Mouse (Mus musculus): ENCODE results near the gene Recql5.

Gene Recql5

GRCm38 (mm10) chr11:115898886-115899285 lies 34.4 kb downstream of the Recql5 start:
- CTCF ChIA-PET: interaction anchor here (0.6 to 4.6 kb wide), 69 partner anchors 8 to 1016 kb away, joined by 3 to 55 read pairs (median 4); partner anchors contain the start of genes Smim6 (in 4 of the 4), Recql5 (in 2 of the 4), Sap30bp (in 2 of the 4) and Caskin2 (in 1 of the 4)
- POLR2A ChIA-PET: interaction anchor here in 3 of 4 experiments (0.6 to 3.1 kb wide), 19 partner anchors 10 to 125 kb away, joined by 3 to 37 read pairs (median 5); partner anchors contain the start of genes Galk1 (in 2 of the 3), Recql5 (in 2 of the 3), Sap30bp (in 2 of the 3) and Itgb4 (in 1 of the 3)

DNA sequence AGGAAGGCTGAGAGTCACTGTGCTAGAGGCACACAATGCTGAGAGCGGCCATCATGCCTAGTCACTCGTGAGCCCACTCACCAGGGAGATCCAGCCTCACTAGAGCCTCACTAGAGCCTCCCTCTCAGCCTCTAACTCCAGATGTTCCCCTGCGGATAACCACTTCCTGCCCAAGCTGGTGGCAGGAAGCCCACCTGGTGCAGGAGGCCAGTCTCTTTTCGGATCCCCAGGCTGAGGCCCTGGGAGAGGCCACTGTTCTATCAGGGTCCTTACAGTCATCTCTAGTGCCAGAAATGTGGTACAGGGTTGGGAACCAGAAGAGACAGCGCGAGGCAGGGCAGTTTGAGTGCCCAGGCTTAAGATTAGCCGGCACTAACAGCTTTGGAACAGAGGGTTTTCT lies 34.8 kb downstream of the Recql5 start:
- POLR2A ChIA-PET: interaction anchor here in 3 of 4 experiments (0.6 to 3.1 kb wide), 14 partner anchors 10 to 126 kb away, joined by 3 to 37 read pairs (median 5); partner anchors contain the start of genes Galk1 (in 2 of the 3), Itgb4 (in 1 of the 3), Recql5 (in 1 of the 3) and Sap30bp (in 1 of the 3)
- CTCF ChIA-PET: interaction anchor here (0.6 to 4.6 kb wide), 56 partner anchors 10 to 1015 kb away, joined by 3 to 55 read pairs (median 4); partner anchors contain the start of genes Smim6 (in 4 of the 4), Recql5 (in 2 of the 4), Sap30bp (in 2 of the 4) and Caskin2 (in 1 of the 4)

DNA sequence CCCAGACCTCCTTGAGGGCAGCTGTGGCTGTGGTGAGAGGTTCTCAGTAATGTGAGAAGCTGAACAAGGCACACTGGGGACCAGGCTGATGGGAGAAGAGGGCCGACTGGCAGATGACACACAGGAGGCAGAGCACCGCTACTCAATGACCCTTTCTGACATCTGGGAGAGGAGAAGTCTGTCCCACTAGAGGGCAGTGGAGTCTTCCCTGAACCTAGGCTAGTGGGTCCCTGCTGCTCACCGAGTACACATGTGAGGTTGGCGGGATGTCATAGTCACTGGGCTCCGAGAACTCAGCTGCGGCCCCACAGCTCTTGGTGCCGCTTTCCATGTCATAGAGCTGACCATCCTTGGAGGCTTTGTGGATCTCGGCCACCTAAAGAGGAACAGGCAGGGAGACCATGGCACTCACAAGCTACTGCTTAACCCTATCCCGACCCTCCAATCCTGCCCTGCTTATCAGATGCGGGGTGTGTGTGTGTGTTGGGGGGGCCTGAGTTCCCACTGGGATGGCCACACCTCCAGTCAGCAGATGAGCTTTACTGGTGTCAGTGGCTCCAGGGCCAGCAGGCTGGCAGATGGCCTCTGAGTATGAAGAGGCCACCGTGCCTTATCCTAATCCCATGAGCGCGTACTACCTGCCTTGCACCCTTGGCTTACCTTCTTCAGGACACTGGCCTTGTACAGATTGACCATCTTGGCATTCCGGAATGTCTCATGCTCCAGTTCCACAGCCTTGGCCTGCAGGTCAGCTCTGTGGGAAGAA lies 38.3 kb downstream of the Recql5 start:
- ChIA-PET CTCF (interaction anchor here (0.5 to 2.2 kb wide), 25 partner anchors 8 to 358 kb away, joined by 3 to 8 read pairs (median 3); partner anchors contain the start of genes Galk1 (in 2 of the 4), Mif4gd (in 1 of the 4), Recql5 (in 1 of the 4) and Sap30bp (in 1 of the 4)), POLR2A (interaction anchor here in 3 of 4 experiments (0.6 to 1.8 kb wide), 13 partner anchors 8 to 280 kb away, joined by 3 to 11 read pairs (median 3); partner anchors contain the start of genes Recql5 (in 1 of the 3), Sap30bp (in 1 of the 3) and Smim6 (in 1 of the 3))

DNA sequence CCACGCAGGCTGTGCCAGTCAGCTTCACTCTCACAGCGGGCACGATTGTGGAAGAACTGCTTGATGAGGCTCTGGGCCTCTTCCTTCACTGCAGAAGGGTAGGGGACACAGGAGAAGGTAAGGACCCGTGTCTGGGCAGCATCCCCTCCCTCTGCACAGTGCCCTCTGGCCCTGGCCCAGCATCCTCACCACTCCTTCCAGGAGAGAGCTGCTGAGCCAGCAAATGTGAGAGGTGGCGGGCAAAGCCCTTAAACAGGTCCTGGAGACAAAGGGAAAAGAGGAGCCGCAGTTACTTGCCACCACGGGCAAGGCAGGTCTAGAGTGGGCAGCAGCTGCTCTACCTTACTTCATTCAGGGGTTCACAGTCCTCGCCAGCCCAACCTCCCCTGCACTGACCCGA lies 40.2 kb downstream of the Recql5 start:
- ChIA-PET POLR2A (interaction anchor here in 1 of 4 experiments (0.8 to 2.5 kb wide), 5 partner anchors 8 to 132 kb away, joined by 3 to 9 read pairs (median 3); no protein-coding TSS in a partner anchor), CTCF (interaction anchor here in 2 of 4 experiments (1.2 to 1.3 kb wide), 2 partner anchors 9 to 33 kb away, joined by 4 read pairs; no protein-coding TSS in a partner anchor)

DNA sequence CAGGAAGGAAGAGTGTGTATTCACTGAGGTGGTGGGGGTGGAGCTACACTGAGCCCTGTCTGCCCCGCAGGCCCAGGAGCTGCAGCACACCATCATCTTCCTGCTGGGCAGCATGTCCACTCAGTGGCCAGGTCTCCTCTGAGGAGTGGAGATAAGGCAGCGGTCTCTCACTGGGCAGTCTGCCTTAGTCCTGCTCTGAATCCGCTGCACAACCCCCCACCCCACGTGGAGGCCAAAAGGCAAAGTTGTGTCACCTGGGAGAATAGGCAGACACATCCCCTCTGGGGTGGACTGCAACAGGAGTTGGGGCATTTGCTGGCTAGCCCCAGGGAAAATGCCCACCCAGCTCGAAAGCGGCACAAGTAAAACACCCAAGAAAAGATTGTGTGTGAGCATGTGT lies 41.1 kb downstream of the Recql5 start:
- ChIA-PET CTCF (interaction anchor here in 2 of 4 experiments (1.0 to 1.7 kb wide), 8 partner anchors 8 to 126 kb away, joined by 3 to 9 read pairs (median 4); partner anchors contain the start of gene Smim5 (in 1 of the 2)), POLR2A (interaction anchor here in 3 of 4 experiments (0.8 to 2.5 kb wide), 10 partner anchors 8 to 254 kb away, joined by 3 to 10 read pairs (median 4); partner anchors contain the start of gene Smim5 (in 1 of the 3))

DNA sequence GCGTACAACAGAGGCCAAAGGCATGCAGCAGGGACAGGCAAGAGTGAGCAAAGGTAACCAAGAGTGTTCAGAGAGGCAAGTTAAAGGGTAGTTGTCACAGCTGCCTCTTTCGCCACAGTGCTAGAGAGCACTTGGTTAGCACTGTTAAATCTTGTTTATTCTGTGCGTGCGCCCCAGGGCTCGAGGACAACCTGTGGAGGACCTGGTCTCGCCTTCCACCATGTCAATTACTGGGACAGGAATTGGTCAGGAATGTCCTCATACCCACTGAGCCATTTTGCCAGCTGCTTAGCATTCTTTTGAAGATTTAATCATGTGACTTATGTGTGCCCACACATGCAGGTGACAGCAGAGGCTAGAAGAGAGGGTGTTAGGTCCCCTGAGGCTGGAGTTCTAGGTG lies 44.1 kb downstream of the Recql5 start:
- CTCF ChIA-PET: interaction anchor here in 3 of 4 experiments (0.6 to 7.4 kb wide), 6 partner anchors 8 to 47 kb away, joined by 3 to 55 read pairs (median 6); partner anchors contain the start of gene Smim5 (in 1 of the 3)
- POLR2A ChIA-PET: interaction anchor here in 2 of 4 experiments (1.0 to 2.1 kb wide), 5 partner anchors 10 to 56 kb away, joined by 3 to 8 read pairs (median 5); partner anchors contain the start of gene Smim5 (in 2 of the 2)

DNA sequence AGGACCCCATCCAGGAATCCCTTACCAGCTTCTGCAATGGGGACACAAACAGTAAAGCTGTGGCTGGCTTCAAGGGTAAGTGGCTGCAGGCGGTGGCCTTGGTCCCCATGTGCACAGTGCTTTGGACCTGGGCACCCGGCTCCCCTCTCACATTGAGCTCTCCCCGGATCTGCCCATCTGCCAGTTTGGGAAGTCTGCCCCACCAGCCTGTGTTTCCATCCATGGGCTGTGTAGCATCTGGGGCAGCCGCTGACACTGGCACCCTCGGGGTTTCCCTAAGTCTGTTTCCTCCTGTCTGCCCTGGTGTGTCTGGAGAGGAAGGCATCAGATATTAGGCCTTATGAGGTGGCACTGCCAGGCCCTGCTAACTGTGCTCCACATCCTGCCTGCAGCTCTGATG lies 45.3 kb downstream of the Recql5 start:
- ChIA-PET CTCF (interaction anchor here in 3 of 4 experiments (0.6 to 7.4 kb wide), 6 partner anchors 10 to 166 kb away, joined by 3 to 55 read pairs (median 8); partner anchors contain the start of gene Smim5 (in 2 of the 3)), POLR2A (interaction anchor here in 3 of 4 experiments (0.5 to 3.5 kb wide), 12 partner anchors 8 to 383 kb away, joined by 3 to 14 read pairs (median 4); partner anchors contain the start of gene Smim5 (in 2 of the 3))

DNA sequence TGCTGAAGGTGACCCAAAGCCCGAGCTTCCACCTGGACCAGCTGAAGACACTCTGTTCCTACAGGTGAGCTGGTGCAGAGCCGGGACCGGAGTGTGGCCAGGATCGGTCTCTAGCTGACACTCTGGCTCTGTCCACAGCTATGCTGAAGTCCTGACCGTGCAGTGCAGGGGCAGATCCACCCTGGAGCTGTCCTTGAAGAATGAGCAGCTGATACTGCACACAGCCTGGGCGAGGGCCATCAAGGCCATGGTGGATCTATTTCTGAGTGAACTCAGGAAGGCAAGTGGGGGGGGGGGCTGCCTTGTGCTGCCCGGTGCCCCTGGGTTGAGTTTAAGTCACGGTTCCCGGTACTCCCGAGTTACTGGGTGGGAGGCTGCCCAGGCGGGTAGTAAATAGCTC lies 46.8 kb downstream of the Recql5 start:
- POLR2A ChIA-PET: interaction anchor here (0.5 to 3.5 kb wide), 20 partner anchors 9 to 1748 kb away, joined by 3 to 14 read pairs (median 4); partner anchors contain the start of gene Smim5 (in 1 of the 4)
- CTCF ChIA-PET: interaction anchor here (0.6 to 7.4 kb wide), 13 partner anchors 8 to 764 kb away, joined by 3 to 55 read pairs (median 4); partner anchors contain the start of gene Smim5 (in 3 of the 4)

GRCm38 (mm10) chr11:115885281-115885680 lies 48.0 kb downstream of the Recql5 start:
- ChIA-PET CTCF (interaction anchor here (0.9 to 7.4 kb wide), 11 partner anchors 8 to 162 kb away, joined by 3 to 55 read pairs (median 3); partner anchors contain the start of gene Smim5 (in 2 of the 4)), POLR2A (interaction anchor here in 3 of 4 experiments (0.6 to 4.3 kb wide), 23 partner anchors 8 to 139 kb away, joined by 3 to 23 read pairs (median 4); partner anchors contain the start of genes Smim5 (in 2 of the 3), Recql5 (in 1 of the 3) and Sap30bp (in 1 of the 3))

DNA sequence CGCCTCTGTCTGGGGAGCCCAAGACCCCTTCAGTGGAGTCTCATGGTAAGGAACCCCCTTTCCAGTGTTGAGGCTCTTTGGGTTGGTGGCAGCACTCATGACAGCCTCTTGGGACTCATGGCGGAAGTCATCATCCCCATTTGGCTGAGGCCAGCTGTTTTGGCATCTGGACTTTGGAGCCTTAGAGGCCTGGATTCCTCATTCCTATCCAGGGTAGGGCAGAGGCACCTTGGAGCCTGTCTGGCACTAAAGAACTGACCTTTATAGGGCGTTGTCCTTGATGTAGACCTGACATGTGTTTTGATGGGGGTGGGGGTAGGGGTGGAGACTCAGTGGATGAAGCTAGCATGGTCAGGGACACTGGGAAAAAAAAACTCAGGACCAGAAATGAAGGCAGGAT lies 48.9 kb downstream of the Recql5 start:
- POLR2A ChIA-PET: interaction anchor here in 3 of 4 experiments (0.6 to 4.3 kb wide), 40 partner anchors 9 to 607 kb away, joined by 3 to 23 read pairs (median 4); partner anchors contain the start of genes Galk1 (in 2 of the 3), Smim5 (in 2 of the 3), Armc7 (in 1 of the 3) and Fdxr (in 1 of the 3)
- CTCF ChIA-PET: interaction anchor here (0.6 to 7.4 kb wide), 19 partner anchors 10 to 304 kb away, joined by 3 to 55 read pairs (median 3); partner anchors contain the start of genes Myo15b (in 1 of the 4), Slc25a19 (in 1 of the 4) and Smim5 (in 1 of the 4)

GRCm38 (mm10) chr11:115883251-115883650 lies 50.0 kb downstream of the Recql5 start:
- ChIA-PET POLR2A (interaction anchor here in 2 of 4 experiments (0.6 to 4.3 kb wide), 26 partner anchors 9 to 408 kb away, joined by 3 to 23 read pairs (median 4); partner anchors contain the start of genes Galk1 (in 2 of the 2), Smim5 (in 2 of the 2), Armc7 (in 1 of the 2) and Jpt1 (in 1 of the 2)), CTCF (interaction anchor here (0.6 to 7.4 kb wide), 18 partner anchors 9 to 364 kb away, joined by 3 to 55 read pairs (median 4); partner anchors contain the start of genes Myo15b (in 1 of the 4) and Smim5 (in 1 of the 4))

- POLR2A ChIA-PET: interaction anchor here in 2 of 4 experiments (0.9 to 2.7 kb wide), 10 partner anchors 11 to 268 kb away, joined by 3 to 9 read pairs (median 3); partner anchors contain the start of gene Mif4gd (in 1 of the 2)
- CTCF ChIA-PET: interaction anchor here (0.5 to 5.2 kb wide), 48 partner anchors 8 to 1006 kb away, joined by 3 to 22 read pairs (median 4); partner anchors contain the start of genes Smim5 (in 2 of the 4), Caskin2 (in 1 of the 4), Galk1 (in 1 of the 4) and Grb2 (in 1 of the 4)
These were observed 52.3 kb downstream of the Recql5 start for GRCm38 (mm10) chr11:115881002-115881401.

DNA sequence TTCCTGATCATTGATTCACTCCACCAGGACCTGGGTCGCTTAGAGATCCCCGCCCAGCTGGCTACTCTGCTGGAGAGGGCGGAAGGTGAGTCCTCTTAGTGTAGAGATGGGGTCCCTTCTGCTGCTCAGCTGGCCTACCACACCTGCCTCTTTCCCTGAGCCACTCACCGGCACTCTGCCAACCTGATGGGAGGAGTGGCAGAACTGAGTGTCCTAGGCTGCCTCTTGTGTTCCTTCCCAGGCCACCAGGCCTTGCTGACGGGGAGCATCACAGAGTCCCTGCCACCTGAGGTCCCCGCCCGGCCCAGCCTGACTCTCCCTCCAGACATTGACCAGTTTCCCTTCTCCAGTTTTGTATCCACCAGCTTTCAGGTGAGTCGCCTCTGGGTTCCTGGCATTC lies 55.2 kb downstream of the Recql5 start:
- ChIA-PET POLR2A (no interaction called here), CTCF (interaction anchor here in 2 of 4 experiments (0.8 to 3.0 kb wide), 3 partner anchors 15 to 156 kb away, joined by 3 to 10 read pairs (median 3); no protein-coding TSS in a partner anchor)

DNA sequence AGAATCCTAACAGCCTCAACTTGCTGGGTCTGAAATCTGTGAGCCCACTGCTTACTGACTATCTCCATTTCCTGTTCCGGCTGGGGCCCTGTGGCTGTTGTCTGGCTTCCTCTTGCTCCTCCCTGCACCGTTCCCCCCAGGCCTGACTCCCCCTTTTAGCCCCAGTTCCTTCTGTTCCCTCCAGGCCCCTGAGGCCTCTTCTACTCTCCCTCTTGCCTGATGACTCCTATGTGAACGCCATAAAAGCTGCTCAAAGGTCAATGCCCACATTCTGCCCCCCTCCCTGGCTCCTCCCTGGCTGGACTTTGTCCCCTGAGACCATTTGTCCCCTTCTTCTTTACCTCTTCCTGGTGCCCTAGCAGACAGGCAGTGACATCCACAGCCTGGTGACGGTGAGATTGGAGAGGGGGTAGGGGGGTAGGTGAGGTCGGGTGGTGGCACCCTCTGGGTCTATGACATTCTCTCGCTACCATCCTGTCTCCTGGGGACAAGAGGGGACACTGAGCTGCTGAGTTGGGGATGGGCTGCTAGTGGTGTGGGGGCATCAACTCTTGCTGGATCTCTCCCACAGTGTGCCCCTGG lies 56.0 kb downstream of the Recql5 start:
- POLR2A ChIA-PET: interaction anchor here in 2 of 4 experiments (0.5 to 2.3 kb wide), 4 partner anchors 8 to 155 kb away, joined by 3 to 9 read pairs (median 4); partner anchors contain the start of gene Myo15b (in 1 of the 2)
- CTCF ChIA-PET: interaction anchor here (0.6 to 3.0 kb wide), 13 partner anchors 8 to 155 kb away, joined by 3 to 10 read pairs (median 4); partner anchors contain the start of gene Myo15b (in 1 of the 4)

DNA sequence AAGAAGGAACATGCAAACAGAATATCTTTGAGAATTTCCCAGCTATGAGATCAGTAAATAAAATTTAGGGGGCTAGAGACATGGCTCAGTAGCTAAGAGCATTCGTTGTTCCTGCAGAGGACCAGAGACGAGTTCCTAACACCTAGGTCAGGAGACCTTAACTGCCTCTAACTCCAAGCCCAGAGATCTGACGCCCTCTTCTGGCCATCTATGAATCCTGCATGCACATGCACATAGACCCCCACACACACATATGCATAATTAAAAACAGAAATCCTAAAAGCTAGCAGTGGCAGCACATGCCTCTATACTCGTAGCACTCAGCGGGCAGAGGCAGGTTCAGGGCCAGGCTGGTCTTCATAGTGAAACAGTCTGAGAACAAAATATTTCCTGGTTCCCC lies 56.8 kb downstream of the Recql5 start:
- ChIA-PET CTCF (interaction anchor here (0.5 to 3.0 kb wide), 13 partner anchors 9 to 968 kb away, joined by 3 to 10 read pairs (median 4); partner anchors contain the start of gene Myo15b (in 1 of the 4)), POLR2A (interaction anchor here in 3 of 4 experiments (0.5 to 2.3 kb wide), 5 partner anchors 9 to 154 kb away, joined by 3 to 9 read pairs (median 4); partner anchors contain the start of gene Myo15b (in 1 of the 3))

DNA sequence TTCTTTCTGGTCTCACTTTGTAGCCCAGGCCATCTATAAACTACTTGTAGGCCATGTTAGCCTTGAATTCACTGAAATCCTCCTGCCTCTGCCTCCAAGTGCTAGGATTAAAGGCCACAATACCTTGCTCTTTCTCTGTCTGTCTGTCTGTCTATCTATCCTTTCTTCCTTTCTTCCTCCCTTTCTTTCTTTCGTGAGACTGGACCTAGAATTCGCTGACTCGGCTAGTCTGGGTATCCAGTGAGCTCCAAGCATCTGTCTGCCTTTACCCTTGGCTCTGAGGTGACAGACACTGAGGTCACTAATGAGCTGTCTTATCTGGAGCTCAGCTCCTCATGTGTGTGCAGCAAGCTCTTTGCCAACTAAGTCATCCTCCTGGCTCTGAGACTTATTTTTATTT lies 57.3 kb downstream of the Recql5 start:
- ChIA-PET POLR2A (interaction anchor here (0.6 to 2.3 kb wide), 6 partner anchors 9 to 588 kb away, joined by 3 to 9 read pairs (median 5); partner anchors contain the start of gene Myo15b (in 1 of the 4)), CTCF (interaction anchor here (0.5 to 3.0 kb wide), 12 partner anchors 10 to 967 kb away, joined by 3 to 10 read pairs (median 4); partner anchors contain the start of gene Myo15b (in 1 of the 4))

Data from embryonic stem cell, embryonic (primary cell).